Mouse (Mus musculus) midbrain, embryonic 14.5 days (tissue): ENCODE measurements around the gene Ptges3. TPM values are rescaled to one million over a fixed set of nuclear protein-coding genes. Genes with fewer than 3 reads are reported as not detected.
"Not testable (repeated sequence)": the region's sequence is repeated elsewhere in the genome, so short reads cannot be mapped to it uniquely, and the experiment has no call there.

Experiments used
- ATAC-seq: fragments of 200-750 bp; cut with Nextera tagmentation; 2 replicates; pipeline ENCODE4 v1.8.0; 2017; ENCODE audit warnings: moderate number of reproducible peaks, moderate library complexity; ENCODE audit not compliant: low FRiP score, low TSS enrichment
- DNase-seq: peaks from one replicate; pipeline ENCODE4 v3.0.0-alpha.2; 2015
- H3K27ac ChIP-seq: fragments of 300-500 bp; sonication (generic); replicated peaks from 2 replicates; pipeline ENCODE4 v1.5.1; 2014; ENCODE audit warnings: mild to moderate bottlenecking, low read depth, low read length, moderate library complexity
- H3K27me3 ChIP-seq: fragments of 300-500 bp; sonication (generic); 2 replicates; pipeline ENCODE4 v1.6.1; 2014; ENCODE audit warnings: low read length, control low read depth, mixed read lengths; ENCODE audit not compliant: control insufficient read depth, insufficient read depth
- H3K36me3 ChIP-seq: fragments of 300-500 bp; sonication (generic); 2 replicates; pipeline ENCODE4 v1.6.1; 2014; ENCODE audit warnings: low read length, control low read depth; ENCODE audit not compliant: control insufficient read depth, insufficient read depth
- H3K4me1 ChIP-seq: fragments of 300-500 bp; sonication (generic); 2 replicates; pipeline ENCODE4 v1.6.1; 2014; ENCODE audit warnings: mild to moderate bottlenecking, antibody characterized with exemption, low read length, control low read depth; ENCODE audit not compliant: control insufficient read depth, insufficient read depth
- H3K4me2 ChIP-seq: fragments of 300-500 bp; sonication (generic); 2 replicates; pipeline ENCODE4 v1.6.1; 2014; ENCODE audit warnings: mild to moderate bottlenecking, low read length, moderate library complexity
- H3K4me3 ChIP-seq: fragments of 300-500 bp; sonication (generic); replicated peaks from 2 replicates; pipeline ENCODE4 v1.5.1; 2014; ENCODE audit warnings: low read depth, low read length
- H3K9ac ChIP-seq: fragments of 300-500 bp; sonication (generic); replicated peaks from 2 replicates; pipeline ENCODE4 v1.6.1; 2014; ENCODE audit warnings: mild to moderate bottlenecking, low read length, moderate library complexity
- H3K9me3 ChIP-seq: fragments of 300-500 bp; sonication (generic); 2 replicates; pipeline ENCODE4 v1.6.1; 2016; ENCODE audit warnings: low read length, control low read depth, mixed read lengths; ENCODE audit not compliant: control insufficient read depth
- WGBS: fragments of 180-500 bp; shearing (Covaris S2); extraction: QIAGEN DNeasy Blood & Tissue Kit; methylation state at CpG from one replicate; pipeline ENCODE4 v1.1.7; 2014; 5-methylcytosine and 5-hydroxymethylcytosine counted together
- polyA plus RNA-seq: library from polyadenylated mRNA; unstranded; fragments of >200 nt; fragmentation: Nextera tagmentation; extraction: Ambion mirVana; gene quantifications from 2 replicates; pipeline ENCODE4 v1.2.1, GENCODE M21; 2014

The Ptges3 gene
- polyA plus RNA-seq, 1 experiment from 2014 or later = 443 TPM

GRCm38 (mm10) chr10:128084160-128084559 is 25.4 kb downstream of the Ptges3 start:
- WGBS = 6% methylated on average over 3 of the region's 3 CpGs
- H3K9me3 ChIP-seq = no peaks in the 10 kb centered on the region

GRCm38 (mm10) chr10:128086391-128086790 is 27.6 kb downstream of the Ptges3 start:
- DNase-seq = peak; percentile 65
- ATAC-seq = no peak
- Histone ChIP-seq H3K4me1 (peaks cover 17% of the 10 kb centered on the region), H3K9ac (no peak overlapping the region), H3K27ac (no peak overlapping the region), H3K9me3 (no peaks in the 10 kb centered on the region), H3K4me3 (no peak overlapping the region), H3K36me3 (peaks cover 63% of the 10 kb centered on the region), H3K27me3 (no peaks in the 10 kb centered on the region), H3K4me2 (no peak overlapping the region)
- WGBS = 80% methylated on average over 6 of the region's 6 CpGs

More at GRCm38 (mm10) chr10:128084160-128084559, 25.4 kb downstream of the Ptges3 start:
- no peak for DNase-seq
- Histone ChIP-seq H3K4me1 (peaks cover 11% of the 10 kb centered on the region), H3K4me3 (peak overlapping the region; percentile 96), H3K27me3 (no peaks in the 10 kb centered on the region), H3K27ac (no peak overlapping the region), H3K36me3 (peaks cover 45% of the 10 kb centered on the region), H3K4me2 (peak overlapping the region; percentile 82), H3K9ac (peak overlapping the region; percentile 96)
- no peak for ATAC-seq

GRCm38 (mm10) chr10:128087216-128087615 is 28.5 kb downstream of the Ptges3 start:
- H3K27ac ChIP-seq, H3K9ac ChIP-seq, ATAC-seq, H3K4me3 ChIP-seq, H3K9me3 ChIP-seq, H3K4me2 ChIP-seq, H3K27me3 ChIP-seq, DNase-seq: not testable (repeated sequence)
- H3K4me1 ChIP-seq = peaks cover 21% of the 10 kb centered on the region
- WGBS = 87% methylated on average over 2 of the region's 2 CpGs
- H3K36me3 ChIP-seq = peaks cover 63% of the 10 kb centered on the region

- H3K36me3 ChIP-seq = peaks cover 63% of the 10 kb centered on the region
- WGBS = 95% methylated on average over 5 of the region's 5 CpGs
Observed at GRCm38 (mm10) chr10:128088181-128088580, 29.4 kb downstream of the Ptges3 start.

GRCm38 (mm10) chr10:128089842-128090241 is 31.1 kb downstream of the Ptges3 start:
- Histone ChIP-seq H3K4me1 (peaks cover 29% of the 10 kb centered on the region), H3K27me3 (no peaks in the 10 kb centered on the region)
- 79% methylated on average over 5 of the region's 5 CpGs for WGBS

More at GRCm38 (mm10) chr10:128088181-128088580, 29.4 kb downstream of the Ptges3 start:
- no peaks in the 10 kb centered on the region for H3K27me3 ChIP-seq
- no peak overlapping the region for H3K4me3 ChIP-seq
- H3K9me3 ChIP-seq = no peaks in the 10 kb centered on the region
- no peak for ATAC-seq
- no peak overlapping the region for H3K4me2 ChIP-seq
- peaks cover 21% of the 10 kb centered on the region for H3K4me1 ChIP-seq
- no peak overlapping the region for H3K27ac ChIP-seq
- no peak overlapping the region for H3K9ac ChIP-seq
- DNase-seq = no peak

GRCm38 (mm10) chr10:128090651-128091563 is 32.2 kb downstream of the Ptges3 start:
- 9% methylated on average over 14 of the region's 14 CpGs for WGBS
- DNase-seq (peak; percentile 90), ATAC-seq (peak; percentile 39; the same call in 1 of the 2 replicates)
- H3K4me3 ChIP-seq = peak overlapping the region; percentile 75; the same call in 1 of the 2 replicates
- no peaks in the 10 kb centered on the region for H3K9me3 ChIP-seq
- H3K36me3 ChIP-seq = peaks cover 50% of the 10 kb centered on the region
- H3K9ac ChIP-seq = no peak overlapping the region; the same call in 1 of the 2 replicates
- no peaks in the 10 kb centered on the region for H3K27me3 ChIP-seq
- peak overlapping the region; percentile 91 for H3K4me2 ChIP-seq
- H3K27ac ChIP-seq = 0 out of 2 replicates have a peak overlapping the region, but pooled peaks have one; percentile 5
- peaks cover 27% of the 10 kb centered on the region for H3K4me1 ChIP-seq

More at GRCm38 (mm10) chr10:128089842-128090241, 31.1 kb downstream of the Ptges3 start:
- ATAC-seq = no peak
- no peak for DNase-seq
- Histone ChIP-seq H3K27ac (no peak overlapping the region), H3K4me3 (no peak overlapping the region), H3K4me2 (no peak overlapping the region), H3K36me3 (peaks cover 61% of the 10 kb centered on the region), H3K9me3 (no peaks in the 10 kb centered on the region), H3K9ac (no peak overlapping the region)

- Histone ChIP-seq H3K9ac (peak within 1 kb of the TSS; percentile 77), H3K4me1 (peaks cover 30% of the 10 kb centered on the region), H3K27me3 (no peaks in the 10 kb centered on the region), H3K9me3 (no peaks in the 10 kb centered on the region), H3K4me2 (peak within 1 kb of the TSS; percentile 91), H3K4me3 (peak within 1 kb of the TSS; percentile 75), H3K36me3 (peaks cover 41% of the 10 kb centered on the region), H3K27ac (peak within 1 kb of the TSS; percentile 89)
- ATAC-seq (no peak), DNase-seq (peak; percentile 51)
- under 1% methylated on average over 20 of the region's 20 CpGs for WGBS
Observed at GRCm38 (mm10) chr10:128091564-128092505, 33.1 kb downstream of the Ptges3 start, which contains the start of gene Baz2a. Baz2a (plus strand) TSS chr10:128091577.
